Mouse (Mus musculus) adrenal gland, adult 18-20 months (tissue): ENCODE results near the gene Tulp2. TPM values are rescaled to one million over a fixed set of nuclear protein-coding genes. Genes with fewer than 3 reads are reported as not detected.

Experiments used
- microRNA-seq, 2 experiments: library from miRNA; unstranded; fragments of <30 nt; microRNA quantifications; one replicate each; pipeline ENCODE4 v1.2.0; 2021; ENCODE audit warnings: borderline number of aligned reads in 2 of 2
- total RNA-seq, 2 experiments: library from RNA; stranded (reverse); gene quantifications; 1 replicate in 1 of 2; 2 replicates in 1 of 2; pipeline ENCODE4 v1.2.3; 2021

Tulp2 gene
- total RNA-seq, 2 experiments from 2014 or later, result 0.66 to 2.6 TPM

Small RNA genes within 50 kb of the gene (microRNA-seq; reads per million reads assigned to microRNA genes)
- gene Gm22133, result 0.61 to 2.8 reads per million in 2 experiments

Other genes with a start within 250 kb of the Tulp2 start
- 1 to 10 TPM; 4.0 to 7.4 TPM for gene Cd37, start 242.8 kb upstream of the Tulp2 start, total RNA-seq
- not detected for gene Slc6a16, start 240.8 kb upstream of the Tulp2 start, total RNA-seq
- under 1 TPM in 1 of 2 experiments, not detected in 1; 0.19 TPM for gene Slc6a21, start 204.4 kb upstream of the Tulp2 start, total RNA-seq
- gene Trpm4, start 148.1 kb upstream of the Tulp2 start, total RNA-seq, result 10 to 100 TPM in 1 of 2 experiments, 1 to 10 TPM in 1; 7.8 to 11.0 TPM
- gene Hrc, start 146.6 kb upstream of the Tulp2 start, total RNA-seq, result under 1 TPM; 0.17 to 0.83 TPM
- gene Ppfia3, start 114.9 kb upstream of the Tulp2 start, total RNA-seq, result 1 to 10 TPM; 1.7 to 3.2 TPM
- gene Lin7b, start 111.3 kb upstream of the Tulp2 start, total RNA-seq, result 1 to 10 TPM; 1.3 to 1.7 TPM
- gene Snrnp70, start 86.1 kb upstream of the Tulp2 start, total RNA-seq, result 100 to 1,000 TPM; 262 to 325 TPM
- not detected for gene Kcna7, start 76.2 kb upstream of the Tulp2 start, total RNA-seq
- under 1 TPM; 0.17 to 0.45 TPM for gene Ntf5, start 68.2 kb upstream of the Tulp2 start, total RNA-seq
- gene Lhb, start 61.1 kb upstream of the Tulp2 start, total RNA-seq, result not detected
- gene Gys1, start 47.0 kb upstream of the Tulp2 start, total RNA-seq, result 10 to 100 TPM; 40.4 to 61.6 TPM
- gene Ruvbl2, start 43.8 kb upstream of the Tulp2 start, total RNA-seq, result 10 to 100 TPM; 41.9 to 43.3 TPM
- 1,000 to 10,000 TPM; 1,437 to 1,911 TPM for gene Ftl1, start 22.0 kb upstream of the Tulp2 start, total RNA-seq
- gene Bax, start 15.0 kb upstream of the Tulp2 start, total RNA-seq, result 10 to 100 TPM; 58.2 to 64.3 TPM
- gene Gm45808, start 4.9 kb downstream of the Tulp2 start, total RNA-seq, result 10 to 100 TPM; 42.8 to 43.4 TPM
- gene Dhdh, start 6.9 kb downstream of the Tulp2 start, total RNA-seq, result 10 to 100 TPM; 73.2 to 77.2 TPM
- gene Nucb1, start 28.5 kb downstream of the Tulp2 start, total RNA-seq, result 100 to 1,000 TPM; 272 to 283 TPM
- 10 to 100 TPM; 47.1 to 48.6 TPM for gene Ppp1r15a, start 44.4 kb downstream of the Tulp2 start, total RNA-seq
- 1 to 10 TPM; 2.5 to 2.7 TPM for gene Plekha4, start 44.5 kb downstream of the Tulp2 start, total RNA-seq
- gene Hsd17b14, start 73.0 kb downstream of the Tulp2 start, total RNA-seq, result 1 to 10 TPM in 1 of 2 experiments, under 1 TPM in 1; 0.83 to 3.0 TPM
- gene Bcat2, start 88.3 kb downstream of the Tulp2 start, total RNA-seq, result 100 to 1,000 TPM; 164 to 265 TPM
- 1 to 10 TPM in 1 of 2 experiments, not detected in 1; 1.4 TPM for gene Fgf21, start 133.6 kb downstream of the Tulp2 start, total RNA-seq
- gene Fut1, start 135.4 kb downstream of the Tulp2 start, total RNA-seq, result not detected
- gene Izumo1, start 139.9 kb downstream of the Tulp2 start, total RNA-seq, result under 1 TPM; 0.22 to 0.33 TPM
- 10 to 100 TPM; 16.0 to 27.6 TPM for gene Rasip1, start 145.6 kb downstream of the Tulp2 start, total RNA-seq
- gene Mamstr, start 158.1 kb downstream of the Tulp2 start, total RNA-seq, result 1 to 10 TPM; 2.4 to 7.7 TPM
- gene Fut2, start 184.5 kb downstream of the Tulp2 start, total RNA-seq, result under 1 TPM in 1 of 2 experiments, not detected in 1; 0.13 TPM
- gene Ntn5, start 202.1 kb downstream of the Tulp2 start, total RNA-seq, result under 1 TPM; 0.36 to 0.61 TPM
- gene Sec1, start 212.5 kb downstream of the Tulp2 start, total RNA-seq, result under 1 TPM; 0.23 to 0.35 TPM
- gene Car11, start 218.0 kb downstream of the Tulp2 start, total RNA-seq, result 10 to 100 TPM; 15.8 to 16.9 TPM
- gene Dbp, start 223.2 kb downstream of the Tulp2 start, total RNA-seq, result 10 to 100 TPM; 64.8 to 96.6 TPM
- 100 to 1,000 TPM; 934 to 965 TPM for gene Rpl18, start 233.6 kb downstream of the Tulp2 start, total RNA-seq
- gene Sphk2, start 236.1 kb downstream of the Tulp2 start, total RNA-seq, result 10 to 100 TPM; 37.7 to 42.0 TPM
- gene Fam83e, start 239.3 kb downstream of the Tulp2 start, total RNA-seq, result under 1 TPM; 0.30 to 0.35 TPM
- gene Spaca4, start 243.9 kb downstream of the Tulp2 start, total RNA-seq, result not detected